Mouse (Mus musculus): ENCODE data around the gene Trim31. TPM values are rescaled to one million over a fixed set of nuclear protein-coding genes. Genes with fewer than 3 reads are reported as not detected.

Gene Trim31
- polyA plus RNA-seq (2012; rRNA removed): 0.10 TPM in 1 of 2 replicates, not detected in the other

- H3K4me1 ChIP-seq (ENCODE audit: control insufficient read depth, insufficient read depth, low read length): no peaks in the 10 kb centered on the region
- TF ChIP-seq POLR2A (IDR thresholded peaks at IDR 0.05; ENCODE audit: borderline replicate concordance, extremely low read depth, low read depth, low read length): no peak
- TF ChIP-seq CTCF (IDR thresholded peaks at IDR 0.05; ENCODE audit: insufficient read depth, low read length): no peak
- H3K4me3 ChIP-seq (replicated peaks; ENCODE audit: extremely low read depth, low read depth, low read length): no peak within 1 kb of the TSS
- DNase-seq: no peak
- 69% methylated on average over 6 of the region's 6 CpGs for WGBS
Measured at GRCm38 (mm10) chr17:36897552-36898205, at the start of gene Trim31. TSS of gene Trim31 (plus strand) at chr17:36898118.

GRCm38 (mm10) chr17:36848911-36849310, 49.0 kb upstream of the Trim31 start:
- TF ChIP-seq POLR2A (IDR thresholded peaks at IDR 0.05; ENCODE audit: borderline replicate concordance, extremely low read depth, low read depth, low read length): no peak
- no peak for TF ChIP-seq CTCF (IDR thresholded peaks at IDR 0.05; ENCODE audit: insufficient read depth, low read length)
- Histone ChIP-seq H3K4me3 (replicated peaks; ENCODE audit: extremely low read depth, low read depth, low read length) (no peak overlapping the region), H3K4me1 (ENCODE audit: control insufficient read depth, insufficient read depth, low read length) (no peaks in the 10 kb centered on the region)
- WGBS: 62% methylated on average over 5 of the region's 5 CpGs
- DNase-seq: no peak

- no peak for TF ChIP-seq POLR2A (IDR thresholded peaks at IDR 0.05; ENCODE audit: borderline replicate concordance, extremely low read depth, low read depth, low read length)
- TF ChIP-seq CTCF (IDR thresholded peaks at IDR 0.05; ENCODE audit: insufficient read depth, low read length): no peak
- WGBS: 56% methylated on average over 2 of the region's 2 CpGs
- H3K4me1 ChIP-seq (ENCODE audit: control insufficient read depth, insufficient read depth, low read length): no peaks in the 10 kb centered on the region
- no peak for DNase-seq
- no peak overlapping the region for H3K4me3 ChIP-seq (replicated peaks; ENCODE audit: extremely low read depth, low read depth, low read length)
Measured at GRCm38 (mm10) chr17:36849992-36850391, 47.9 kb upstream of the Trim31 start.

GRCm38 (mm10) chr17:36851200-36851599, 46.7 kb upstream of the Trim31 start:
- TF ChIP-seq CTCF (IDR thresholded peaks at IDR 0.05; ENCODE audit: insufficient read depth, low read length): no peak
- no peak for TF ChIP-seq POLR2A (IDR thresholded peaks at IDR 0.05; ENCODE audit: borderline replicate concordance, extremely low read depth, low read depth, low read length)
- H3K4me1 ChIP-seq (ENCODE audit: control insufficient read depth, insufficient read depth, low read length): no peaks in the 10 kb centered on the region
- no peak overlapping the region for H3K4me3 ChIP-seq (replicated peaks; ENCODE audit: extremely low read depth, low read depth, low read length)
- no peak for DNase-seq
- 65% methylated on average over 5 of the region's 5 CpGs for WGBS

- no peak for TF ChIP-seq CTCF (IDR thresholded peaks at IDR 0.05; ENCODE audit: insufficient read depth, low read length)
- TF ChIP-seq POLR2A (IDR thresholded peaks at IDR 0.05; ENCODE audit: borderline replicate concordance, extremely low read depth, low read depth, low read length): no peak
- no peaks in the 10 kb centered on the region for H3K4me1 ChIP-seq (ENCODE audit: control insufficient read depth, insufficient read depth, low read length)
- H3K4me3 ChIP-seq (replicated peaks; ENCODE audit: extremely low read depth, low read depth, low read length): no peak overlapping the region
- 69% methylated on average over 5 of the region's 5 CpGs for WGBS
- no peak for DNase-seq
Measured at GRCm38 (mm10) chr17:36851627-36852026, 46.3 kb upstream of the Trim31 start.

DNA sequence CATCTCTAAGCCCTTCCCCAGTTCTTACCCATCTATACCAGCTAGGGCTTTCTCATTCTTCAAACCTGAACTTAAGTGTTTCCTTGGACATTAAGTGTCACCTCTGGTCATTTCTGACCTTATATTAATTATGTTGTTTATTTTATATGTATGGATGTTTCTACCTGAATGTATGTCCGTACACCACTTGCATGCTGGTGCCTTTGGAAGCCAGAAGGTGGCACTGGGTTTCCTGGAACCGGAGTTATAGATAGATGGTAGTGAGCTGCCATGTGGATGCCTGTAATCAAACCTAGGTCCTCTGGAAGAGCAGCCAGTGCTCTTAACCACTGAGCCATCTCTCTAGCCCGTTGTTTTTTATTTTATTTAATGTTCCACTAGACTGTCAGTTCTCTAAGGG, 42.4 kb upstream of the Trim31 start:
- no peak for TF ChIP-seq CTCF (IDR thresholded peaks at IDR 0.05; ENCODE audit: insufficient read depth, low read length)
- 91% methylated on average over 3 of the region's 3 CpGs for WGBS
- Histone ChIP-seq H3K4me3 (replicated peaks; ENCODE audit: extremely low read depth, low read depth, low read length) (no peak overlapping the region), H3K4me1 (ENCODE audit: control insufficient read depth, insufficient read depth, low read length) (no peaks in the 10 kb centered on the region)
- no peak for DNase-seq

- TF ChIP-seq POLR2A (IDR thresholded peaks at IDR 0.05; ENCODE audit: borderline replicate concordance, extremely low read depth, low read depth, low read length) (no peak), CTCF (IDR thresholded peaks at IDR 0.05; ENCODE audit: insufficient read depth, low read length) (no peak)
- 87% methylated on average over 4 of the region's 4 CpGs for WGBS
- no peaks in the 10 kb centered on the region for H3K4me1 ChIP-seq (ENCODE audit: control insufficient read depth, insufficient read depth, low read length)
- no peak overlapping the region for H3K4me3 ChIP-seq (replicated peaks; ENCODE audit: extremely low read depth, low read depth, low read length)
- no peak for DNase-seq
Measured at GRCm38 (mm10) chr17:36856236-36856635, 41.7 kb upstream of the Trim31 start.

GRCm38 (mm10) chr17:36858181-36858580, 39.7 kb upstream of the Trim31 start:
- no peak for DNase-seq
- Histone ChIP-seq H3K4me3 (replicated peaks; ENCODE audit: extremely low read depth, low read depth, low read length) (no peak overlapping the region), H3K4me1 (ENCODE audit: control insufficient read depth, insufficient read depth, low read length) (no peaks in the 10 kb centered on the region; the same call in 1 of the 2 replicates)
- 79% methylated on average over 3 of the region's 3 CpGs for WGBS
- no peak for TF ChIP-seq POLR2A (IDR thresholded peaks at IDR 0.05; ENCODE audit: borderline replicate concordance, extremely low read depth, low read depth, low read length)
- no peak for TF ChIP-seq CTCF (IDR thresholded peaks at IDR 0.05; ENCODE audit: insufficient read depth, low read length)

- no peak for TF ChIP-seq POLR2A (IDR thresholded peaks at IDR 0.05; ENCODE audit: borderline replicate concordance, extremely low read depth, low read depth, low read length)
- TF ChIP-seq CTCF (IDR thresholded peaks at IDR 0.05; ENCODE audit: insufficient read depth, low read length): no peak
- no peak for DNase-seq
- 17% methylated on average over 2 of the region's 2 CpGs for WGBS
- no peaks in the 10 kb centered on the region; the same call in 1 of the 2 replicates for H3K4me1 ChIP-seq (ENCODE audit: control insufficient read depth, insufficient read depth, low read length)
- H3K4me3 ChIP-seq (replicated peaks; ENCODE audit: extremely low read depth, low read depth, low read length): no peak overlapping the region
Measured at GRCm38 (mm10) chr17:36861680-36862079, 36.2 kb upstream of the Trim31 start.

DNA sequence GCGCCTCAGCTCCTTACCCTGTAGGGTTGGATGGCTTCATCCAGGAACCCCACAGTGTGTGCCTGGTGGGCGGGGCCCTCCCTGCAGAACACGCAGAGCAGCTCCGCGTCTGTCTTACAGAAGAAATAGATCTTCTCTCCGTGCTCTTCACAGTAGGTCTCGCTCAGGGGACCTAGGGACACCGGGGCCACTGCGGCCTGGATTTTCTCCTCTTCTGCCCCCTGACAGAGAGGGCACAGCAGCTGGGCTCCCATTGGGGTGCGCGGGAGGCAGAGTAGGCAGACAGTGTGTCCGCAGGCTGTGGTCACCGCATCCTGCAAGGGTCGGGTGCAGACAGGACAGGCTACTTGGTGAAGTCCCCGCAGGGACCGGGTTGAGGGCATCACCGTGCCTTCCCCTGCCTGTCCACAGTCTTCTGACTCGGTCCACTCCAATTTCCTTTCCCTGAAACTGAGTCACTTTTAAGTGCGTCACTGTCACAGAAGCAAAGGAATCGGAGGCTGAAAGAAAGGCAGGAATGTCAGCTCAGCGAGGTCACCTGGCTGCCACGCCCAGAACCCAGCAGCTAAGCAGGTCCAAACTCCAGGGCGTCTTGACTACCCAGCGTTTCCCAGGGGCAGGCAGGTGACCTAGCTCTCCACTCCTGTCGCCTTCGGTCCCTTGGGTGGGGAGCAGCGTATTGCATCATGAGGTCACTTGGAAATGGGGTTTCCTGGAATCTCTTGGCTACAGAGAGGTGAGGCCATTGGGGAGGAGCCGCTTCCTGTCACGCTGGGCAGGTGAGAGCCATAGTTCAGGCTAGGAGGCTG, 31.0 kb upstream of the Trim31 start, which contains the start of gene Trim15:
Gene Trim15, minus strand, starts transcription at position 492 of the 809 bp plus-strand sequence.
- DNase-seq: no peak
- TF ChIP-seq POLR2A (IDR thresholded peaks at IDR 0.05; ENCODE audit: borderline replicate concordance, extremely low read depth, low read depth, low read length) (no peak), CTCF (IDR thresholded peaks at IDR 0.05; ENCODE audit: insufficient read depth, low read length) (no peak)
- no peak within 1 kb of the TSS for H3K4me3 ChIP-seq (replicated peaks; ENCODE audit: extremely low read depth, low read depth, low read length)
- H3K4me1 ChIP-seq (ENCODE audit: control insufficient read depth, insufficient read depth, low read length): no peaks in the 10 kb centered on the region
- WGBS: 12% methylated on average over 29 of the region's 29 CpGs

Measured in lung, adult 2 months (tissue).